Mouse (Mus musculus): ENCODE data around the gene Nr2f1.

The Nr2f1 gene

DNA sequence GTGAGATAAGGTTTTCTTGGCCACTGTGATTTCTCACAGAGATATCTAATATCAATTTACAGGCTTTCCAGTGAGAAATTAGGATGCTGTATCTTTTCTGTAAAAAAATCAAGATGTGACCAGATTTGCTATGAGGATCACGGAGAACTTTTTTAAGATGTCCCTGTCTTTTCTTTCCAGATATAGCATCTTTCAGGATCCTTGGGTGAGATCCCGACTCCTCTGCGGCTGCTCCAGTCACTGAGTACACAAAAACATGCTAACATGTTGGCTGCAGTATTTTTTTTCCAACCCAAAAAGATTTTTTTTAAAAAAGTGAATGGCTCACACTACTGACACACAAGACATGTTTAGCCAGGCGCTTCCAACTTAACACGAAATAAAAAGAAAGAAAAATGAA is 20.8 kb downstream of the Nr2f1 start:
- DNase-seq: no peak

DNA sequence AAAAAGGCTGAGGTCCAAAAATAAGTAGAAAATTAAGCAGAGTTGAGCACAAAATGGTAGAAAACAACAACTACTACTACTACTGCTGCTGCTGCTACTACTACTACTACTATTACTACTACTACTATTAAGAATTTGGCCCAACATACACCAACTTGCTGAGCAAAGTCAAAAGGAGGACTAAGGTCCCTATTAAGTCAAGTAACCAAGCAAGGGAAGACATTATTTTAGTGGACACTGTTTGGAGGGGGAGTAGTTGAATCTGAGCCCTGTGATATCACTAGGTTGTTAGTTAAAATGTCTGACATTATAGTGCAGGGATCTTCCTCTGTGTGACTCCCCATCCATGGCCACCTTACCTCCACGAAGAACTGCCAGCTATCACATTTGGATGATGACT is 21.5 kb downstream of the Nr2f1 start:
- DNase-seq: no peak

DNA sequence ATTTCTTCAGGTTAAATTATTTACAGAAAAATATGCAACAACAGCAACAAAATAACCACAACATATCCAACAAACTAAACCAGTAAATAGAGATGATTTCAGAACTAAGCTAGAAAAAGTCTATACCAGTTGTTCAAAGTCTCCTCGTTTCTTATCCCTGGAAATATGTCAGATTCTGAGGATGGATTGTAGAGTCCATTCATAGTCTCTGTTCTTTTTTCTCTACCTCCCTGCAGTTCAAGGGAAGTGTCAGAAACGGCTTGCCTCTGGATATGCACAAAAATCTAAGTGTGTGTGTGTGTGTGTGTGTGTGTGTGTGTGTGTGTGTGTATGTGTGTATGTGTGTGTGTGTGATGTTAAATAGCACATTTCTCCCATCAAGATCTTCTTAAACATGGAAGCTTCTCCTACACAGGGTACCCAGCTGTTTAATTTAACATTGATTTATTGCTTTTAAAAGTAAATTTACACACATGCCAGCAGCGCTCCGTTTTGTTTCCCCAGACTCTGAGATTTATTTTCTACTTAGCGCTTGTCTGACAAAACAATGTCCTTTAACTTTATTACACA is 22.1 kb downstream of the Nr2f1 start:
- DNase-seq: no peak

DNA sequence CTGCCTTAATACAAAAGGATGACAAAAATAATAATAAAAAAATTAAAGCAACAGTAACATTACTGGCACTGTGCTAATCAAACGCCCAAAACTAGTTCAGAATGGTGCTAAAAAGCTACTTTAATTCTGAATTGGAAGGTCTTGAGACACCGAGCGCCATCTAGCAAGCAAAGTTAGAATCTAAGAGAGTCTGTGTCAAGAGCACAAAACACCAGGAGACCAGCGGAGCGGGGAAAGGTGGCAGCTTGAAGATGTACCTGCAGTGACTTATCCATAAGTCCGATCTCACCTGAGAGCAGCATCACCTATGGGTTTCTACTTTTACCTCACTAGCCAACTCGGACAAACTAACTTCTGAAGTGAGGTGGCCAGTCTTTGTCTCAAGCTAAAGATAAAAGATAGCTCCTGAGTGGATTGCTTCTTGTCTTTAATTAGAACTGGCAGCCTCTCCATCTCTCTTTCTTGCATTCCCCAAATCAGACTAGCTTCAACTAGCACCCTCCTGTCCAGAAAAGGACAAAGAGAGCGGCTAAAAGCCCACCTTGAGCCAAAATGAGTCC is 23.7 kb downstream of the Nr2f1 start:
- peak; percentile 56 for DNase-seq

DNA sequence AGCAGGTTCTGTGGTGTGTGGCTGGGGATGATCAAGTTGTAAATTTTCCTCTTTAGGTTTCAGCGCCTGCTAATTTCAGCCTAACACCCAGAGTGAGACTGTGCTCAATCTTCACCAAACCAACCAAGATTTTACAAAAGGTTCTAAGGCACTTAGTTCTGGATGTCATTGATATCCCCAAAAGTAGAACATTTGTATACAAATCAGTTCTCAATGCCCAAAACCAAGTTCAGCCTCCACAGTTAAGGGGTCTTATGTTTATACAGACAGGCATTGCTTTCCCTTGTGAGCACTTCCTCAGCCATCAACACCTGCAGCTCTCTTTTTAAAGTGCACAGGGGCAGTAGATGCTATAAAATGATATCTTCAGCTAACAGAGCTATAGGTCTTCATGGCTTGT is 24.7 kb downstream of the Nr2f1 start:
- DNase-seq: no peak

DNA sequence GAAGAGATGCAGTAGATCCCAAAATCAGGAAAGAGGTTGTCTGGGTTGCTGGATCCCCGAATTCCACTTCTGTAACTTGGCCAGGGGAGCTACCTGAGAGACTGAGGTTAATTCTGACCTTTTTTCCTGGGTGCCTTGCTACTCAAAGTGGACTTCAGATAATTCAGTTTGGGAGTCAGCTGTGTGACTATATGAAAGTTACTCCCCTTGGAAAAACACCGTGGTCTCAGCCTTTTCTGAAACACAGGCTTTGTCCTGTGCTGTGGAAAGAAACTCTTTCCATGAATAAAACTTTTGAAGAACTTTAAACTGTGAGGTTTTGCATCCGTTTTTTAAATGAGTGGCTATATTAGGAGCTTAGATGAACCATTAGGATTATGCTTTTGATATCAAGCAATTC is 25.4 kb downstream of the Nr2f1 start:
- no peak for DNase-seq

DNA sequence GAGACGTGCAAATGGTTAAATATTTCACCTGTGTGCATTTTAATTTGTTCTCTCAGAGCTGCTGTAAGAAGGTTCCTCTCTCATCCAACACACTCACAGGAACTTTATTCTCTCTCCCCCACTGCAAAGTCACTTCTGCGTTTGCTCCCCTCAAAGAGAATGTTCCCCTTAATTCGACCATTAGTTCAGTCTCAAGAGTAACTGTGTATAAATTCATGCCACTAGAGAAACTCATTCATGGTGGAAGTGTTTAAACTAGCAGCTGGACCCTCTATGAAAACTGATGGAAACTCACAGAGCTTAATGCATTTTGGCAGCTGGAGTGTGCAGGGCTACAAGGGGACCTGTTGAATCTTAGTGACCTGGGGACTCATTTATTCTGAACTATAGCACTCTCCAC is 26.7 kb downstream of the Nr2f1 start:
- no peak for DNase-seq

DNA sequence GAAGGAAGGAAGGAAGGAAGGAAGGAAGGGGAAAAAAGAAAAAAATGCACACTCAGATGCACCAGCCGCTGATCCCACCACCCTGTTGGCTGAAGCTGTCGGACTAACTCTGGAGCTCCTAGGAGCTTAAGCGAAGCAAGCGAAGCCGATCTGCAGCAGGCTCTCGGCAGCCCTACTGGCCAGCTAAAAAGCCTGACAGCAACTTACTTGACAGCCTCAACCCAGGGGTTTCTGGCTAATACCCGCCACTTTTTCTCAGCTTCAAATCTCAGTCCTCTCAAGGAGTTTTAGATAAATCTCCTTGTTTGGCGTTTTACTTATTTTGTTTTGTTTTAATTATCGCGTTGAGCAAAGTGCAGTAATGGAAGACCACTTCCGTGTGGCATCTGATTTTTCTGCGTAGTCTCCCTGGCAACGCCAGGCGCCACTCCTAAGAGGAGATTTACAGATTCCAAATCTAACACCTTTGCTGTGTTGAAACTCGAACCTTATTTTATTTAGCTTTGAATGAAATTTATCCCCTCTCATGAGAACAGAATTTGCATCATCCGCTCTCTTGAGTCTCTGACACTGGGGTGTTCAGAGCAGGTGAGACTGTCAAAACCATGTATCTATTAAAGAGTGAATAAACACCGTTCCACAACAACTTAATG is 27.4 kb downstream of the Nr2f1 start:
- peak; percentile 15 for DNase-seq

DNA sequence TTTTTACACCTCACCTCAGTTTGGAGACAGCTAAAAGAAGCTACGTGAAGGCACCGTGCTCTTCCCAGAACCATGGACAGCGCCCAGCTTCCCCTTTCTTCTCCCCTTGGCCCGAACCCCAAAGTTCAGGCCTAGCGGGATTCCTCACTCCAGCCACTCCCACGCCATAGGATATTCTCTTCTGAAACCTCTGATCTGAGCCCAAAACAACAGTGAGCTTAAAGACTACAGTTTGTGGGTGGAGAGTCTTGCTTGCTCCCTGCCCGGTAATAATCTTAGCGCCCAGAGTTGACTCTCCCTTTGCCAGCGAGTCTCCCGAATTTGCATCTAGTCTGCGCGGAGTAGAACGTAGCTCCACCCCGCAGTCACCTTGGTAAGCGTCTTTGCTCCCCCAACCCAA is 28.2 kb downstream of the Nr2f1 start:
- peak; percentile 10 for DNase-seq

DNA sequence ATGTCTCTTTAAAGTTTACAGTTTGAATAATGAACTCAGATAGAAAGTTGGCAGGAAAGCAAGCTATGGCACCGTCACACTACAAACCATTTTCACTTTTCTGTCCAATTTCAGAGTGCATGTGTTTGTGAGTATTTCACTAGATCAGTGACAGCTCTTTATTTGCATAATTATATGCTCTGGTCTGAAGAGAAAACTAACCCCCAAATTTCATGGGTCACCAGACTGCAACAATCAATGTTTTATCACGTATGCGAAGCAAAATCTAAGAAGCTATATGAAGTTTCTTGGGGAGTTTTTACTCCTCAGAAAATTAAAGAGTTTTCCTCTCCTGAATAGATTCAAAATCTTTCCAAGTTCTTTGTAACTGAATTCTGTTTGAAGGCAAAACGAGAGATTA is 31.4 kb downstream of the Nr2f1 start:
- no peak for DNase-seq

DNA sequence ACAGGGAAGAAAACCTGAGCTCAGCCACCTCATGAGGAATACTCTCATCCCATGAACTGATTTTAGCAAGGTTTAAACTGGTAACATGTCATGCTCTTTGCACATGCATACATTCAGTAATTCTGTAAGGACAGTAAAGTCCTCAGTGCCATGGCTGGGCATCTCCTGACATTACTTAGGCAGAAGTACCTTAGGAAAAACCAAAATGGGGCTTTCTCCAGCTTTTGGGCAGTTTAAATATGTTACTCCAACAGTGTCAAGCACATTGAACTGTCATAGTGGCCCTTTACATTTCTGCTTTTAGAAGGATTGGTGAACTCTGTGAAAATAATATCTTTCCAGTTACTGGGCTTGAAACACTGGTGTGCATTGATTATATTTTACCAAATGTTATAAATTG is 34.6 kb downstream of the Nr2f1 start:
- DNase-seq: no peak

DNA sequence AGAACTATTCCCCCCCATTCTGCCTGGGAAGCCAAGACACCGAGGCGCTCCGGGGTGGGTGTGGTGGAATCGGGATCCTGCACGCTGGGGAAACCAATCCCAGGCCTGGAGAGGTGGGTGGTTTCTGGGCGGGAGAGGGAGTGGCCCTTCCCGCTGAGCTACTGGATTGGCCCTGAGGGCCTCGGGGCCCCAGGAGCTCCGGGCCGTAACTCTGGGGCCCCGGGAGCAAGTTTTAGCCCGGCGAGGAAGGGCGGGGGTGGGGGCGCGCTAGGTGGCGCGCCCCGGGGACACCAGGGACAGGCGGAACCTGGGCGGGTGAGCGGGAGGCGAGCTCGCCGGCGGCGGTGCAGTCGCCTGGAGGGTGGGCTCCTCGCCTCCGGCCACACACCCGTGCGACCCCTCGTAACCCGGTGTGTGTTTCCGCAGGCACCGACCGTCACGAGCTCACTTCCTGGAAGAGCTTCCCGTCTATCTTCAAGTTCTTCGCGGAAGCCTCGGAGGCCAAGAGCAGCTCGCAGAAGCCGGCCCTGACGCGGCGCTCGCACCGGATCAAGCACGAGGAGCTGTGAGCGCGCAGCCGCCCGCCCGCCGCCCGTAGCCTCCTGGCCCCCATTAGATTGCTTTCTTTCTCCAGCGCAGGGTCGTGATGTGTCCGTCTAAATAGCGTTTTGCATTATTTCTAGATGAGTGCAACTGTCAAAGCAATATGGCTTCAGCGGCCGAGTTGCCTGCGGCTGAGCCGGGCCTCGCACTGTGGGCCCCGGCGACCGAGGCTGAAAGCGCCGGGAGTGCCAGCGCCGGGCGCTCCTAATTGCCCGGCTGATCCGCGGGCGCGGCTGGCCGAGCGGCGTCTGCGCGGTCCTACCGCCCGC is 36.2 kb downstream of the Nr2f1 start:
- peak; percentile 79 for DNase-seq

DNA sequence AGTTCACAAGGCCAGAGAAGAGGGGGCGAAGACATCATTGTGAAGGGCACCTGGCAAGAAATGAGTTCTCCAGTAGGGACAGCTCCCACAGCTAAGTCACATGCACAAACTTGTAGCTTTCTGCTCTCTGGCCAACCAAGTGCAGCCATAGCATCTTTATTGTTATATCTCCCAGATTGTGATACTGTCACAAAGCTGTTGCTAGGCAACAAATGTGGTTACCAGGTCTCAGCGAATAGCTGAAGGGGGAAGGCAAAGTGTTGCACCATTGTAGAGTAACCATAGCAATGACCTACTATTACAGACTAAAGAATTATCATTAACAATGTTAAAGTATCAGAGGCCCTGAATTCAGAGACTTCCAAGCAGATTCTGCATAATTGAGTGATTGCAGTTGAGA is 37.4 kb downstream of the Nr2f1 start:
- DNase-seq: no peak

DNA sequence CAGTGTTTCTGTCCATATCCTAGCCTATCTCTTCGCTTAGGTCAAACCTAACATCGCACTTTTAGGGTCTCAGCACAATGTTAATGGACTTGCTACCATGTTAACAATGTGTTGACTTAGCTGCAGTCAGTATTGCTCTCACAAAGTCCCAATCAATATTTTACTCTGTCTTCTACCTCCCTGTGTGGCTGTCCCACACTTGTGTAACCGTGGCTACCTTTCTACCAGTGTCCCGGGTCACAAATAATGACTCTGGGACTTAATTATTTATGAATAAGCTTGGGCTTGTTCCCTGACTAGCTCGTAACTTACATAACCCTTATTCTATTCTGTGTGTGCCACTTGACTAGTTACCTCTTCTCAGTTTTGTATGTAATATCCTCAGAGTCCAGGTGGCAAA is 42.1 kb downstream of the Nr2f1 start:
- no peak for DNase-seq

Measured in cerebellum, adult 9-10 months (tissue).